Mouse (Mus musculus) naive thymus-derived CD4-positive, alpha-beta T cell, adult 5 months (primary cell): ENCODE measurements around the gene Rabep1. TPM values are rescaled to one million over a fixed set of nuclear protein-coding genes. Genes with fewer than 3 reads are reported as not detected.

ENCODE experiments used
- polyA plus RNA-seq: library from polyadenylated mRNA; unstranded; fragments of 100-300 nt; shearing (Covaris generic); gene quantifications from one replicate; pipeline ENCODE4 v1.2.1, GENCODE M21; 2017

The Rabep1 gene
- 72.3 TPM for polyA plus RNA-seq

DNA sequence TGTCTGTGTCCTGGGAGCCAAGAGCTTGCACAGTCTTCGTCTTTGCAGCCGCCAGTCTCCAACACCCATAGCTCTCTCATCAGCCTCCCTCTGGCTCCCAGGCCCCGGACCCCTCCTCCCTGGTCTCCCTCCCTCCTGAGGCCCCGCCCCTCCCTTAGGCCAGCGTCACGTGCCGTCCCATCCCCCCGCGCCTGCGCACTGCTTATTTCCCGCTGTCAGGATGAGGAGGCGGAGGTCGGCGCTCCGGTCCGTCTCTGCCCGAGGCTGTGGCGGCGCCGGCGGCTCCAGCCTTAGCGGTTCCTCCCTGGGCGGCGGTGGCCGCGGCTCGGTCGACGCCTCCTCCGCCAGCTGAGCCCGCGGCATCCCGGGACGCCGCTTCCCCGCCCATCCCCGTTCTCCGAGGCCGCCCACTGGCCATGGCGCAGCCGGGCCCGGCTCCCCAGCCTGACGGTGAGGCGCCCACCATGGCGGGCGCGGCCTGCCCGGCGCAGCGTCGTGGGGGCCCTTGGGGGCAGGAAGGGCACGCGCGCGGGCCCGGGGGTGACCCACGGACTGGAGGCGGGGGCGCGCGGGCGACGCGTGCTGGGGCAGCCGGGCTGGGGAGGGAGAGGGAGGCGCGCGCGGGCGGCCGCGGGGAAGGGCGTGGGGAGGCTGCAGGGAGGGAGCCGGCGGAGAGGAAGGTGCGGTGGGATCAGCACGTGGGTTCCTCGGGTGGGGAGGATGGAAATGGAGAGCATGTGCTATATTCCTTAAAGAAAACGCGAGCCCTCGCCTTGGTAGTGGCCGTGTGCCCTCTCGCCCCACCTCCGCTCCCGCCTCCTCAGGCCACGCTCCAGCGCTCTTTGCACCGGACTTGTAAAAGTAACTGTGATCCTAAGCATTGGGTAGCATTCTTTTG lies at the start of gene Rabep1:
Gene Rabep1, plus strand, starts transcription at position 220 of the 898 bp plus-strand sequence.

DNA sequence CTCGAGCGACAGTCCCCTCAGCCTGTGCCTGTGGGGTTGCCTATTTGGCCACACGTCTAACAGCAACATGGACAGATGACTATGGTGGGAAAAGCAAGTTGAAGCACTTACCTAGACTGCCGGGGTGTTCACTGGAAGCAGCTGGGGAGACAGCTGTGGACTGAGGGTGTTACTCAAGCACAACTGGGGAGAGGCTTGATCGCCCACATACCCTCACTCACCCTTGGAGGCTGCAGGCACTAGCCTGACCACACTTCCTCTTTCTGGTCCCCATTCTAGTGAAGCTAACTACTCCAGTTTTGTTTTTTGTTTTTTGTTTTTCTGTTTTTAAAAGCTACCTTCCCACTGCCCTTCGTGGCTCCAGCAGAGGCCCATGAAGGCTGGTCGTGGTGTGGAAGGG lies 32.2 kb upstream of the Rabep1 start, which contains the start of gene Scimp:
Gene Scimp, minus strand, starts transcription at position 222 of the 400 bp plus-strand sequence.

DNA sequence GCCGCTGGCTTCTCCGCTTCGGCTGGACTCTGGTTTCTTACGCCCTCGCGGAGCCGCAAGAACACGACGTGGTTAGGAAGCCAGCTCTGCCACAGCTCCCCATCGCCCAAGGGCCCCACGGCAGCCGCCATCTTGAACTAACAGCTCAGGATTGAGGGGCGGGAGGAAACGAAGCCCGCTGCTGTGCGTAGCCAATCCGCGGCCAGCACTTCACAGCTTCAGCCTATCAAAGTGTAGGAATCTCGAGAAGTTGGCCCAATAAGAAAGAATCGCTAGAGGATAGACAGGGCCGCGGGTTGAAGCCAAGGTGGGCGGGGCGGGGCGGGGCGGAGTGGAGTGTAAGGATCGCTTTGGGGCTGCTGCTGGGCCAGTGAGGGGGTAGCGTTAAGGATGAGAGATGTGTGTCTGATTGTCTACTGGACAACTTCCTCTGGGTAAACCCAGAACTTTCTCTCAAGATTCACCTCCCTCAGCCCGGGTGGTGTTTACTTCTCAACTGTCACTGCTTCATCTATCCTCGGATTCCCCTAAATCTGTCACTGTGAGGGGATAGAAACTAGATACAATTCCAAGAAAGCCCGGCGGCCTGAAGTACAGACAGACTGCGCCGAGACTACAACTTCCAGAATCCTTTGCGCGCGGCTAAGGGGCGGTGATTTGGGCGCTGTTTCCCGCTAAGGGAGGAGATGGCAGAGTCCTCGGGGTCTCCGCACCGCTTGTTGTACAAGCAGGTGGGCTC lies 125.4 kb downstream of the Rabep1 start, which contains the start of the genes Nup88 and Rpain:
Gene Nup88, minus strand, starts transcription at position 153 of the 739 bp plus-strand sequence.
Gene Rpain, plus strand, starts transcription at position 393 of the 739 bp plus-strand sequence.

DNA sequence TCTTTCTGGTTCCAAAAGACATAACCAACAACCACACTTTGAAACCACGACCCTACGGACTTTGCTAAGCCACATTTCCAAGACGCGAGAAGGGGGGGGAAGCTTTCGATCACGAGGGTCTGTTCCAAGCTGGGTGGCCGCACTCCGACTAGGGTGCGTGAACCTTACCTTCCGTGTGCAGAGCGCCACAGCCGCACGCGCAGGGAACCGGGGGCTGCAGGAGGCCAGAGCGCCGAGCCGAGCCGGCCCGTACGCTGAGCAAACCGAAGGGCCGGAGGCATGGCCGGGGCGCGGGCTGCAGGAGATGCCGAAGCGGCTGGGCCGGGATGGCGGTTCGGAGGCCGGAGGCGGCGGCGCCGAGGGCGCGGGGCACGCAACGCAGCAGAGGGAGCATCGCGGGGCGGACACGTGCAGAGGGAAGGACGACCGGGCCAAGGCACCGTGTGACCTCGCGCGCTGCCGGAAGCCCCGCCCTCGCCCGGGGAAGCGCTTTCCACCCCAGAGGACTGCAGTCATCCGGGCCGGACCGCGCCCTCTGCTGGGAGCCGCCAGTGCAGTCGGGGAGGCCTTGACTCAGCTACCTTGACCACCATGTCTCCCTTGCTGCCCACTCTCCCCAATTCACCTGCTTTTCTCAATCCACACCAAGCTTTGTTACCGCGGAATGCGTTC lies 138.1 kb downstream of the Rabep1 start, which contains the start of gene C1qbp:
Gene C1qbp, minus strand, starts transcription at position 470 of the 672 bp plus-strand sequence.

Other genes starting within 250 kb of the Rabep1 start
- gene 4930544D05Rik, start 228.9 kb upstream of the Rabep1 start, polyA plus RNA-seq, result not detected
- gene Chrne, start 225.6 kb upstream of the Rabep1 start, polyA plus RNA-seq, result 8.1 TPM
- gene Gp1ba, start 205.7 kb upstream of the Rabep1 start, polyA plus RNA-seq, result not detected
- 507 TPM for gene Rnf167, start 197.5 kb upstream of the Rabep1 start, polyA plus RNA-seq
- 68.9 TPM for gene Slc25a11, start 197.3 kb upstream of the Rabep1 start, polyA plus RNA-seq
- gene Pfn1, start 190.1 kb upstream of the Rabep1 start, polyA plus RNA-seq, result 2,460 TPM
- 16.3 TPM for gene Eno3, start 187.6 kb upstream of the Rabep1 start, polyA plus RNA-seq
- gene Spag7, start 175.4 kb upstream of the Rabep1 start, polyA plus RNA-seq, result 48.7 TPM
- gene Camta2, start 156.7 kb upstream of the Rabep1 start, polyA plus RNA-seq, result 34.9 TPM
- gene Inca1, start 144.6 kb upstream of the Rabep1 start, polyA plus RNA-seq, result 0.65 TPM
- gene Kif1c, start 144.2 kb upstream of the Rabep1 start, polyA plus RNA-seq, result 1.3 TPM
- gene Zfp3, start 80.6 kb upstream of the Rabep1 start, polyA plus RNA-seq, result 2.2 TPM
- gene Scimp, start 32.2 kb upstream of the Rabep1 start, polyA plus RNA-seq, result not detected
- gene Nup88, start 125.2 kb downstream of the Rabep1 start, polyA plus RNA-seq, result 114 TPM
- 145 TPM for gene Rpain, start 125.4 kb downstream of the Rabep1 start, polyA plus RNA-seq
- 98.1 TPM for gene C1qbp, start 138.2 kb downstream of the Rabep1 start, polyA plus RNA-seq
- 24.4 TPM for gene Dhx33, start 159.7 kb downstream of the Rabep1 start, polyA plus RNA-seq
- 27.4 TPM for gene Mis12, start 174.8 kb downstream of the Rabep1 start, polyA plus RNA-seq
- 44.5 TPM for gene Derl2, start 175.1 kb downstream of the Rabep1 start, polyA plus RNA-seq
- not detected for gene 6330403K07Rik, start 188.7 kb downstream of the Rabep1 start, polyA plus RNA-seq